Mouse (Mus musculus) limb, embryonic 14.5 days (tissue): Measurements from ENCODE around the gene Fam189a1. TPM values are rescaled to one million over a fixed set of nuclear protein-coding genes. Genes with fewer than 3 reads are reported as not detected.

ENCODE experiments used
- ATAC-seq: fragments of 200-750 bp; cut with Nextera tagmentation; 2 replicates; pipeline ENCODE4 v1.8.0; 2017; ENCODE audit warnings: low read depth, moderate number of reproducible peaks, moderate TSS enrichment; ENCODE audit not compliant: low FRiP score
- DNase-seq: peaks from one replicate; pipeline ENCODE4 v3.0.0-alpha.2; 2015; ENCODE audit warnings: low spot score
- H3K27ac ChIP-seq: fragments of 300-500 bp; sonication (generic); replicated peaks from 2 replicates; pipeline ENCODE4 v1.5.1; 2014; ENCODE audit warnings: low read depth, mild to moderate bottlenecking, low read length, moderate library complexity, mixed read lengths
- H3K27me3 ChIP-seq: fragments of 300-500 bp; sonication (generic); 2 replicates; pipeline ENCODE4 v1.6.1; 2014; ENCODE audit warnings: low read length, mixed read lengths; ENCODE audit not compliant: control insufficient read depth, insufficient read depth
- H3K36me3 ChIP-seq: fragments of 300-500 bp; sonication (generic); 2 replicates; pipeline ENCODE4 v1.6.1; 2014; ENCODE audit warnings: mild to moderate bottlenecking, low read length, moderate library complexity, mixed read lengths; ENCODE audit not compliant: control insufficient read depth, insufficient read depth
- H3K4me1 ChIP-seq: fragments of 300-500 bp; sonication (generic); 2 replicates; pipeline ENCODE4 v1.6.1; 2014; ENCODE audit warnings: antibody characterized with exemption, low read length, mixed read lengths; ENCODE audit not compliant: control insufficient read depth, insufficient read depth
- H3K4me2 ChIP-seq: fragments of 300-500 bp; sonication (generic); replicated peaks from 2 replicates; pipeline ENCODE4 v1.6.1; 2014; ENCODE audit warnings: low read depth, mild to moderate bottlenecking, low read length, moderate library complexity; ENCODE audit not compliant: severe bottlenecking
- H3K4me3 ChIP-seq: fragments of 300-500 bp; sonication (generic); replicated peaks from 2 replicates; pipeline ENCODE4 v1.5.1; 2014; ENCODE audit warnings: low read length
- H3K9ac ChIP-seq: fragments of 300-500 bp; sonication (generic); 2 replicates; pipeline ENCODE4 v1.6.1; 2014; ENCODE audit warnings: mild to moderate bottlenecking, low read depth, low read length, moderate library complexity; ENCODE audit not compliant: severe bottlenecking
- H3K9me3 ChIP-seq: fragments of 300-500 bp; sonication (generic); 2 replicates; pipeline ENCODE4 v1.6.1; 2016; ENCODE audit warnings: low read length; ENCODE audit not compliant: control insufficient read depth
- POLR2A ChIP-seq: fragments of 200-500 bp; IDR thresholded peaks from 2 replicates; pipeline ENCODE4 v1.8.0; 2012; ENCODE audit warnings: inconsistent platforms, mild to moderate bottlenecking, moderate library complexity, borderline replicate concordance; ENCODE audit not compliant: insufficient read depth, insufficient read length; ENCODE audit errors: extremely low read depth
- WGBS: fragments of 180-500 bp; shearing (Covaris S2); extraction: QIAGEN DNeasy Blood & Tissue Kit; methylation state at CpG from one replicate; pipeline ENCODE4 v1.1.7; 2014; 5-methylcytosine and 5-hydroxymethylcytosine counted together
- polyA plus RNA-seq, 2 experiments: library from polyadenylated mRNA; depleted of rRNA in 1 of 2; stranded (reverse) in 1 of 2; unstranded in 1 of 2; fragments of >200 nt; fragmentation: Nextera tagmentation in 1 of 2; extraction: Ambion mirVana in 1 of 2; gene quantifications; 2 replicates each; pipeline versions ENCODE4 v1.2.1 to v1.2.3; 2012 to 2014

Gene Fam189a1
- polyA plus RNA-seq, 2 experiments, result 7.4 to 15.1 TPM

GRCm38 (mm10) chr7:64847366-64847899 is 308.9 kb downstream of the Fam189a1 start:
- H3K9me3 ChIP-seq, result no peaks in the 10 kb centered on the region
- 79% methylated on average over 5 of the region's 5 CpGs for WGBS
- TF ChIP-seq POLR2A, result no peak
- no peak overlapping the region for H3K4me2 ChIP-seq
- H3K4me1 ChIP-seq, result no peaks in the 10 kb centered on the region
- H3K36me3 ChIP-seq, result no peaks in the 10 kb centered on the region
- H3K9ac ChIP-seq, result no peak overlapping the region
- ATAC-seq, result no peak
- H3K27ac ChIP-seq, result no peak overlapping the region
- no peak for DNase-seq
- H3K27me3 ChIP-seq, result no peaks in the 10 kb centered on the region
- H3K4me3 ChIP-seq, result no peak overlapping the region

- ATAC-seq (no peak), DNase-seq (peak; percentile 16)
- no peak for TF ChIP-seq POLR2A
- Histone ChIP-seq H3K4me1 (no peaks in the 10 kb centered on the region), H3K36me3 (no peaks in the 10 kb centered on the region), H3K27me3 (no peaks in the 10 kb centered on the region), H3K9me3 (no peaks in the 10 kb centered on the region), H3K9ac (no peak overlapping the region), H3K4me2 (no peak overlapping the region), H3K27ac (no peak overlapping the region), H3K4me3 (no peak overlapping the region)
- 83% methylated on average over 3 of the region's 3 CpGs for WGBS
Measured at GRCm38 (mm10) chr7:64846061-64846460, 310.3 kb downstream of the Fam189a1 start.

DNA sequence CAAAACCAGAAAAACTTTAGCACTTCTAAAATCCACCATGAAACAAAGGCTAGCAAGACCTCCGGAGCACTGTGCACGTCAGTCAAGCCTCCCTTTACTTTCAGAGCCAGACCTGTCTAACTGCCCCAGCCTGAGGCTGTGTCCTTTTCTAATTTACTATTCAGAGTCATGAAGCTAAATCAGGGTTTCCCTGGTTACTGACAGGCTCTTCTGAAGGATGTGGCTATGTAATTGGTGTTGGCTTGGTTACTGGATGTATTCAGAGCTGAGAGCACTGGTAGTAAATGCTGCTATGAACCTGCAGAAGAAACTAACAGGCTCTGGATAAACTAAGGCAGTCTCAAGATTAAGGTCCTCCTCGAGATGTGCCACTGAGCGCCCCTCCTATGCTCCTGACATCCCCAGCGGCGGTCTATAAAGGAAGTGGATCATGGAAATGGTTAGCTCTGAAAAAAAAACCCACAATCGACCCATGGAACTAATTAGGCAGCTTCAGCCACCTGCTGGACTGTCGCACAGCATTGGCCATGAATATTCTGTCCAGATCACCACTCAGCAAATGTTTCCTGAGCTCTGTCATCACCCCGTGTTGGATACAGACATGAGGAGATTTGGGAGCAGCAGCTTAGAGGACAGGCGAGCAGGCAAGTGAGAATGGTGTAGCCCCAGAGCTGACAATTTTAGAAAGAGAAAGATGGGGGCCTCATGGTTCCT is 315.3 kb downstream of the Fam189a1 start:
- TF ChIP-seq POLR2A, result no peak
- 29% methylated on average over 10 of the region's 10 CpGs for WGBS
- Histone ChIP-seq H3K27ac (no peak overlapping the region), H3K9ac (no peak overlapping the region), H3K9me3 (no peaks in the 10 kb centered on the region), H3K4me3 (no peak overlapping the region), H3K4me2 (no peak overlapping the region), H3K27me3 (no peaks in the 10 kb centered on the region), H3K4me1 (peaks cover 8% of the 10 kb centered on the region), H3K36me3 (no peaks in the 10 kb centered on the region)
- DNase-seq (no peak), ATAC-seq (no peak)

- 72% methylated on average over 1 of the region's 1 CpGs for WGBS
- Histone ChIP-seq H3K36me3 (no peaks in the 10 kb centered on the region), H3K9ac (no peak overlapping the region), H3K4me2 (peak overlapping the region; percentile 39), H3K9me3 (no peaks in the 10 kb centered on the region), H3K27me3 (no peaks in the 10 kb centered on the region), H3K4me3 (peak overlapping the region; percentile 16; the same call in 1 of the 2 replicates), H3K4me1 (peaks cover 8% of the 10 kb centered on the region), H3K27ac (no peak overlapping the region)
- ATAC-seq, result no peak
- TF ChIP-seq POLR2A, result no peak
- DNase-seq, result no peak
Measured at GRCm38 (mm10) chr7:64840576-64840895, 315.8 kb downstream of the Fam189a1 start.

- Histone ChIP-seq H3K4me1 (peaks cover 8% of the 10 kb centered on the region), H3K4me2 (peak overlapping the region; percentile 39), H3K27ac (no peak overlapping the region), H3K9ac (no peak overlapping the region; the same call in 1 of the 2 replicates), H3K4me3 (peak overlapping the region; percentile 16), H3K9me3 (no peaks in the 10 kb centered on the region), H3K27me3 (no peaks in the 10 kb centered on the region), H3K36me3 (no peaks in the 10 kb centered on the region)
- TF ChIP-seq POLR2A, result no peak
- ATAC-seq (peak; percentile 89), DNase-seq (peak; percentile 67)
- WGBS, result 3% methylated on average over 21 of the region's 21 CpGs
Measured at GRCm38 (mm10) chr7:64839801-64840575, 316.4 kb downstream of the Fam189a1 start.
